Comparison of ENCODE assay signal across 9 mouse cellular contexts in genomic region chr12:16805511-16805910, GRCm38 (mm10). TPM values are rescaled to one million over a fixed set of nuclear protein-coding genes. Genes with fewer than 3 reads are reported as not detected.
DNase-seq lines count a peak whose midpoint lies in the region; ATAC-seq lines count a peak whose summit lies in the region.
"Had no signal": no experiment of that assay in that cellular context is flagged by ENCODE, and none has a peak within 500 bp of the region (broad histone marks: within the 10 kb centered on the region; RNA-seq: fewer than 3 reads in every experiment).

No protein-coding gene starts in this region.

- ATAC-seq in forebrain, embryonic 16.5 days, result peak; percentile 81
- peak; percentile 62; the same call in 1 of the 2 replicates for ATAC-seq in hindbrain, embryonic 11.5 days (ENCODE audit: low FRiP score)

- peak; percentile 90 for DNase-seq in NIH3T3 (ENCODE audit: low read depth)
- DNase-seq in cerebellum, adult 11 months, result peak; percentile 69
- DNase-seq in hindbrain, embryonic 11.5 days (ENCODE audit: low spot score), result peak; percentile 89
- DNase-seq in layer of hippocampus, adult 9-11 months, result peak; percentile 80
- peak; percentile 90 for DNase-seq in lung, postnatal 10 days
- DNase-seq in retina, embryonic 14.5 days (ENCODE audit: low spot score), result peak; percentile 90
- peak; percentile 62 to 65 for DNase-seq in thymus, postnatal 36 days

- WGBS in forebrain, embryonic 16.5 days, result 6% methylated on average over 5 of the region's 5 CpGs
- 5% methylated on average over 5 of the region's 5 CpGs for WGBS in hindbrain, embryonic 11.5 days

- no peak overlapping the region for H3K9ac ChIP-seq in forebrain, embryonic 16.5 days (replicated peaks; ENCODE audit: low read depth, low read length)
- no peak overlapping the region for H3K9ac ChIP-seq in hindbrain, embryonic 11.5 days (ENCODE audit: low read depth, low read length)
- H3K9ac ChIP-seq: limb, embryonic 15.5 days had no signal

- no peak overlapping the region for H3K4me2 ChIP-seq in forebrain, embryonic 16.5 days (ENCODE audit: low read length)
- no peak overlapping the region for H3K4me2 ChIP-seq in hindbrain, embryonic 11.5 days (replicated peaks; ENCODE audit: low read depth, low read length)
- H3K4me2 ChIP-seq: limb, embryonic 15.5 days had no signal

- H3K27ac ChIP-seq in forebrain, embryonic 16.5 days (ENCODE audit: low read length), result no peak overlapping the region
- H3K27ac ChIP-seq in hindbrain, embryonic 11.5 days (ENCODE audit: low read depth, low read length), result no peak overlapping the region
- H3K27ac ChIP-seq: limb, embryonic 15.5 days had no signal

- peaks cover 8% of the 10 kb centered on the region for H3K4me1 ChIP-seq in forebrain, embryonic 16.5 days (replicated peaks; ENCODE audit: control insufficient read depth, insufficient read depth, low read length)
- peaks cover 8% of the 10 kb centered on the region; the same call in 1 of the 2 replicates for H3K4me1 ChIP-seq in hindbrain, embryonic 11.5 days (replicated peaks; ENCODE audit: control insufficient read depth, insufficient read depth, low read length)

- H3K36me3 ChIP-seq in forebrain, embryonic 16.5 days (ENCODE audit: control insufficient read depth, insufficient read depth), result no peaks in the 10 kb centered on the region
- H3K36me3 ChIP-seq in hindbrain, embryonic 11.5 days (ENCODE audit: control insufficient read depth, insufficient read depth, low read length), result no peaks in the 10 kb centered on the region
- H3K36me3 ChIP-seq: limb, embryonic 15.5 days had no signal

- no peak overlapping the region for H3K4me3 ChIP-seq in forebrain, embryonic 16.5 days (replicated peaks; ENCODE audit: low read length)
- H3K4me3 ChIP-seq in hindbrain, embryonic 11.5 days (ENCODE audit: low read depth, low read length), result no peak overlapping the region
- H3K4me3 ChIP-seq: limb, embryonic 15.5 days had no signal

- peaks cover 19% of the 10 kb centered on the region for H3K27me3 ChIP-seq in forebrain, embryonic 16.5 days (replicated peaks; ENCODE audit: control insufficient read depth, insufficient read depth, low read length)
- H3K27me3 ChIP-seq in hindbrain, embryonic 11.5 days (ENCODE audit: control insufficient read depth, insufficient read depth, low read length), result no peaks in the 10 kb centered on the region; the same call in 1 of the 2 replicates

- no peaks in the 10 kb centered on the region for H3K9me3 ChIP-seq in forebrain, embryonic 16.5 days (ENCODE audit: control insufficient read depth, low read length)
- no peaks in the 10 kb centered on the region for H3K9me3 ChIP-seq in hindbrain, embryonic 11.5 days (ENCODE audit: control insufficient read depth, low read length)
- H3K9me3 ChIP-seq: limb, embryonic 15.5 days had no signal

RNA-seq across cellular contexts. Expression of gene Greb1, which starts 4.8 kb away (rescaled TPM):
- 0.56 and 0.72 TPM in 2 replicates for polyA plus RNA-seq in forebrain, embryonic 16.5 days (2015; fragmentation: Nextera tagmentation; extraction: Ambion mirVana)
- 8.8 and 11.2 TPM in 2 replicates for polyA plus RNA-seq in hindbrain, embryonic 11.5 days (2014; fragmentation: Nextera tagmentation; extraction: Ambion mirVana)

RNA-seq across cellular contexts. Expression of gene E2f6, which starts 5.3 kb away (rescaled TPM):
- 28.0 and 28.6 TPM in 2 replicates for polyA plus RNA-seq in forebrain, embryonic 16.5 days (2015; fragmentation: Nextera tagmentation; extraction: Ambion mirVana)
- 75.3 and 76.5 TPM in 2 replicates for polyA plus RNA-seq in hindbrain, embryonic 11.5 days (2014; fragmentation: Nextera tagmentation; extraction: Ambion mirVana)
